Mouse (Mus musculus) midbrain, embryonic 13.5 days (tissue): ENCODE measurements around the gene Rab8a. TPM values are rescaled to one million over a fixed set of nuclear protein-coding genes. Genes with fewer than 3 reads are reported as not detected.

Source experiments
- ATAC-seq: fragments of 200-750 bp; cut with Nextera tagmentation; 2 replicates; pipeline ENCODE4 v1.8.0; 2017; ENCODE audit warnings: mild to moderate bottlenecking, moderate TSS enrichment, moderate library complexity
- H3K27ac ChIP-seq: fragments of 300-500 bp; sonication (generic); 2 replicates; pipeline ENCODE4 v1.5.1; 2015; ENCODE audit warnings: inconsistent platforms, mild to moderate bottlenecking, moderate library complexity
- H3K27me3 ChIP-seq: fragments of 300-500 bp; sonication (generic); 2 replicates; pipeline ENCODE4 v1.6.1; 2015; ENCODE audit warnings: mild to moderate bottlenecking, inconsistent platforms
- H3K36me3 ChIP-seq: fragments of 300-500 bp; sonication (generic); 2 replicates; pipeline ENCODE4 v1.6.1; 2015; ENCODE audit warnings: mild to moderate bottlenecking, inconsistent platforms
- H3K4me1 ChIP-seq: fragments of 300-500 bp; sonication (generic); replicated peaks from 2 replicates; pipeline ENCODE4 v1.6.1; 2015; ENCODE audit warnings: inconsistent platforms
- H3K4me2 ChIP-seq: fragments of 300-500 bp; sonication (generic); replicated peaks from 2 replicates; pipeline ENCODE4 v1.6.1; 2015; ENCODE audit warnings: moderate library complexity, mild to moderate bottlenecking, inconsistent platforms
- H3K4me3 ChIP-seq: fragments of 300-500 bp; sonication (generic); replicated peaks from 2 replicates; pipeline ENCODE4 v1.5.1; 2015; ENCODE audit warnings: mild to moderate bottlenecking, inconsistent platforms
- H3K9ac ChIP-seq: fragments of 300-500 bp; sonication (generic); replicated peaks from 2 replicates; pipeline ENCODE4 v1.6.1; 2015; ENCODE audit warnings: mild to moderate bottlenecking, inconsistent platforms
- H3K9me3 ChIP-seq: fragments of 300-500 bp; sonication (generic); 2 replicates; pipeline ENCODE4 v1.6.1; 2016; ENCODE audit warnings: mild to moderate bottlenecking, inconsistent platforms
- WGBS: fragments of 180-500 bp; shearing (Covaris S2); methylation state at CpG from one replicate; pipeline ENCODE4 v1.1.7; 2015; 5-methylcytosine and 5-hydroxymethylcytosine counted together
- polyA plus RNA-seq: library from polyadenylated mRNA; unstranded; fragments of >200 nt; fragmentation: Nextera tagmentation; extraction: Ambion mirVana; gene quantifications from 2 replicates; pipeline ENCODE4 v1.2.1, GENCODE M21; 2015

The Rab8a gene
- polyA plus RNA-seq, 1 experiment from 2014 or later: 107 TPM

- peak; percentile 84 for ATAC-seq
- peak within 1 kb of the TSS; percentile 84 for H3K4me3 ChIP-seq
- WGBS: under 1% methylated on average over 49 of the region's 49 CpGs
These were observed 26.1 kb upstream of the Rab8a start, which contains the start of gene Tpm4 for GRCm38 (mm10) chr8:72134756-72135445. Tpm4 (plus strand) TSS chr8:72134975.

GRCm38 (mm10) chr8:72135446-72136301 lies 25.3 kb upstream of the Rab8a start:
- H3K27ac ChIP-seq: peak overlapping the region; percentile 90
- no peaks in the 10 kb centered on the region for H3K27me3 ChIP-seq
- peak overlapping the region; percentile 83 for H3K4me2 ChIP-seq
- H3K36me3 ChIP-seq: peaks cover 22% of the 10 kb centered on the region
- H3K9me3 ChIP-seq: no peaks in the 10 kb centered on the region
- WGBS: under 1% methylated on average over 62 of the region's 62 CpGs
- H3K4me1 ChIP-seq: peaks cover 19% of the 10 kb centered on the region
- peak; percentile 84 for ATAC-seq
- peak overlapping the region; percentile 92 for H3K9ac ChIP-seq
- peak overlapping the region; percentile 84 for H3K4me3 ChIP-seq

More at GRCm38 (mm10) chr8:72134756-72135445, 26.1 kb upstream of the Rab8a start, which contains the start of gene Tpm4:
- Histone ChIP-seq H3K4me2 (peak within 1 kb of the TSS; percentile 83), H3K9me3 (no peaks in the 10 kb centered on the region), H3K4me1 (peaks cover 19% of the 10 kb centered on the region), H3K27me3 (no peaks in the 10 kb centered on the region), H3K9ac (peak within 1 kb of the TSS; percentile 92), H3K27ac (peak within 1 kb of the TSS; percentile 90), H3K36me3 (peaks cover 16% of the 10 kb centered on the region)

- WGBS: under 1% methylated on average over 18 of the region's 18 CpGs
- Histone ChIP-seq H3K4me1 (peaks cover 19% of the 10 kb centered on the region), H3K27me3 (no peaks in the 10 kb centered on the region), H3K27ac (peak overlapping the region; percentile 90), H3K36me3 (peaks cover 29% of the 10 kb centered on the region), H3K4me3 (peak overlapping the region; percentile 84), H3K9ac (peak overlapping the region; percentile 92), H3K9me3 (no peaks in the 10 kb centered on the region), H3K4me2 (peak overlapping the region; percentile 83)
- ATAC-seq: peak; percentile 21
These were observed 24.6 kb upstream of the Rab8a start for GRCm38 (mm10) chr8:72136302-72136978.

- Histone ChIP-seq H3K27ac (no peak overlapping the region), H3K4me2 (peak overlapping the region; percentile 83)
- 92% methylated on average over 2 of the region's 2 CpGs for WGBS
These were observed 23.6 kb upstream of the Rab8a start for GRCm38 (mm10) chr8:72137431-72137830.

GRCm38 (mm10) chr8:72138456-72138855 lies 22.5 kb upstream of the Rab8a start:
- WGBS: 96% methylated on average over 5 of the region's 5 CpGs
- Histone ChIP-seq H3K4me2 (no peak overlapping the region), H3K4me1 (peaks cover 19% of the 10 kb centered on the region), H3K9me3 (no peaks in the 10 kb centered on the region), H3K27ac (no peak overlapping the region), H3K36me3 (peaks cover 49% of the 10 kb centered on the region), H3K4me3 (no peak overlapping the region), H3K9ac (no peak overlapping the region), H3K27me3 (no peaks in the 10 kb centered on the region)
- no peak for ATAC-seq

More at GRCm38 (mm10) chr8:72137431-72137830, 23.6 kb upstream of the Rab8a start:
- no peak for ATAC-seq
- Histone ChIP-seq H3K4me3 (no peak overlapping the region), H3K4me1 (peaks cover 19% of the 10 kb centered on the region), H3K9ac (no peak overlapping the region), H3K27me3 (no peaks in the 10 kb centered on the region), H3K36me3 (peaks cover 39% of the 10 kb centered on the region), H3K9me3 (no peaks in the 10 kb centered on the region)

GRCm38 (mm10) chr8:72143256-72143824 lies 17.7 kb upstream of the Rab8a start:
- Histone ChIP-seq H3K9ac (no peak overlapping the region), H3K27me3 (no peaks in the 10 kb centered on the region), H3K27ac (no peak overlapping the region), H3K4me2 (no peak overlapping the region), H3K4me1 (no peaks in the 10 kb centered on the region), H3K4me3 (no peak overlapping the region), H3K9me3 (no peaks in the 10 kb centered on the region), H3K36me3 (peaks cover 93% of the 10 kb centered on the region)
- WGBS: 95% methylated on average over 13 of the region's 13 CpGs
- no peak for ATAC-seq

- Histone ChIP-seq H3K4me2 (no peak overlapping the region), H3K36me3 (peaks cover 92% of the 10 kb centered on the region), H3K4me3 (no peak overlapping the region), H3K27ac (no peak overlapping the region), H3K9ac (no peak overlapping the region), H3K9me3 (no peaks in the 10 kb centered on the region), H3K4me1 (no peaks in the 10 kb centered on the region), H3K27me3 (no peaks in the 10 kb centered on the region)
- ATAC-seq: no peak
- 90% methylated on average over 5 of the region's 5 CpGs for WGBS
These were observed 16.5 kb upstream of the Rab8a start for GRCm38 (mm10) chr8:72144345-72144975.

- no peak for ATAC-seq
- Histone ChIP-seq H3K4me2 (no peak overlapping the region), H3K36me3 (peaks cover 91% of the 10 kb centered on the region), H3K27ac (no peak overlapping the region), H3K9ac (no peak overlapping the region), H3K4me3 (no peak overlapping the region), H3K9me3 (no peaks in the 10 kb centered on the region), H3K4me1 (no peaks in the 10 kb centered on the region), H3K27me3 (no peaks in the 10 kb centered on the region)
- 93% methylated on average over 3 of the region's 3 CpGs for WGBS
These were observed 15.5 kb upstream of the Rab8a start for GRCm38 (mm10) chr8:72145511-72145910.

GRCm38 (mm10) chr8:72146056-72146455 lies 14.9 kb upstream of the Rab8a start:
- Histone ChIP-seq H3K4me2 (no peak overlapping the region), H3K27me3 (no peaks in the 10 kb centered on the region), H3K9ac (0 out of 2 replicates have a peak overlapping the region, but pooled peaks have one; percentile 10), H3K27ac (no peak overlapping the region), H3K4me1 (no peaks in the 10 kb centered on the region), H3K4me3 (no peak overlapping the region), H3K36me3 (peaks cover 88% of the 10 kb centered on the region), H3K9me3 (no peaks in the 10 kb centered on the region)
- no peak for ATAC-seq
- 96% methylated on average over 1 of the region's 1 CpGs for WGBS

GRCm38 (mm10) chr8:72146556-72146955 lies 14.4 kb upstream of the Rab8a start:
- H3K36me3 ChIP-seq: peaks cover 88% of the 10 kb centered on the region
- H3K9ac ChIP-seq: no peak overlapping the region
- no peak overlapping the region for H3K4me2 ChIP-seq

GRCm38 (mm10) chr8:72147266-72147665 lies 13.7 kb upstream of the Rab8a start:
- H3K27me3 ChIP-seq: no peaks in the 10 kb centered on the region
- ATAC-seq: no peak
- no peaks in the 10 kb centered on the region for H3K9me3 ChIP-seq
- no peak overlapping the region for H3K9ac ChIP-seq
- H3K4me3 ChIP-seq: no peak overlapping the region
- H3K4me2 ChIP-seq: no peak overlapping the region
- H3K36me3 ChIP-seq: peaks cover 88% of the 10 kb centered on the region
- H3K4me1 ChIP-seq: no peaks in the 10 kb centered on the region
- 87% methylated on average over 2 of the region's 2 CpGs for WGBS
- no peak overlapping the region for H3K27ac ChIP-seq

More at GRCm38 (mm10) chr8:72146556-72146955, 14.4 kb upstream of the Rab8a start:
- no peaks in the 10 kb centered on the region for H3K9me3 ChIP-seq
- H3K27me3 ChIP-seq: no peaks in the 10 kb centered on the region
- no peak overlapping the region for H3K4me3 ChIP-seq
- no peak overlapping the region for H3K27ac ChIP-seq
- no peak for ATAC-seq
- WGBS: 99% methylated on average over 3 of the region's 3 CpGs
- H3K4me1 ChIP-seq: no peaks in the 10 kb centered on the region
